Mouse (Mus musculus) lung, postnatal 0 days (tissue): ENCODE measurements around the gene Anxa3. TPM values are rescaled to one million over a fixed set of nuclear protein-coding genes. Genes with fewer than 3 reads are reported as not detected.

ENCODE experiments used
- ATAC-seq: fragments of 200-750 bp; cut with Nextera tagmentation; 2 replicates; pipeline ENCODE4 v1.8.0; 2017; ENCODE audit warnings: moderate library complexity
- DNase-seq: peaks from one replicate; pipeline ENCODE4 v3.0.0-alpha.2; 2016; ENCODE audit warnings: low spot score
- H3K27ac ChIP-seq: fragments of 300-500 bp; sonication (generic); 2 replicates; pipeline ENCODE4 v1.5.1; 2014; ENCODE audit warnings: antibody characterized with exemption, mild to moderate bottlenecking, low read length, mixed read lengths
- H3K27me3 ChIP-seq: fragments of 300-500 bp; sonication (generic); replicated peaks from 2 replicates; pipeline ENCODE4 v1.6.1; 2014; ENCODE audit warnings: low read length, mixed read lengths; ENCODE audit not compliant: insufficient read depth
- H3K36me3 ChIP-seq: fragments of 300-500 bp; sonication (generic); 2 replicates; pipeline ENCODE4 v1.6.1; 2014; ENCODE audit warnings: low read length, mixed read lengths; ENCODE audit not compliant: insufficient read depth
- H3K4me1 ChIP-seq: fragments of 300-500 bp; sonication (generic); 2 replicates; pipeline ENCODE4 v1.6.1; 2014; ENCODE audit warnings: antibody characterized with exemption, low read depth, low read length, mixed read lengths; ENCODE audit not compliant: insufficient read depth
- H3K4me2 ChIP-seq: fragments of 300-500 bp; sonication (generic); replicated peaks from 2 replicates; pipeline ENCODE4 v1.6.1; 2014; ENCODE audit warnings: low read depth, mild to moderate bottlenecking, low read length, moderate library complexity, mixed read lengths
- H3K4me3 ChIP-seq: fragments of 300-500 bp; sonication (generic); 2 replicates; pipeline ENCODE4 v1.5.1; 2014; ENCODE audit warnings: low read depth, low read length
- H3K9ac ChIP-seq: fragments of 300-500 bp; sonication (generic); replicated peaks from 2 replicates; pipeline ENCODE4 v1.6.1; 2014; ENCODE audit warnings: low read depth, mild to moderate bottlenecking
- H3K9me3 ChIP-seq: fragments of 300-500 bp; sonication (generic); 2 replicates; pipeline ENCODE4 v1.6.1; 2016; ENCODE audit warnings: low read length, mixed read lengths
- CTCF ChIP-seq: IDR thresholded peaks from 2 replicates; pipeline ENCODE4 v1.5.1; 2016; ENCODE audit warnings: antibody characterized with exemption, mild to moderate bottlenecking
- EP300 ChIP-seq: IDR thresholded peaks from 2 replicates; pipeline ENCODE4 v1.6.1; 2016; ENCODE audit warnings: antibody characterized with exemption, mild to moderate bottlenecking, control low read depth
- WGBS: fragments of 180-500 bp; shearing (Covaris S2); extraction: QIAGEN DNeasy Blood & Tissue Kit; methylation state at CpG from one replicate; pipeline ENCODE4 v1.1.7; 2014; 5-methylcytosine and 5-hydroxymethylcytosine counted together
- polyA plus RNA-seq: library from polyadenylated mRNA; unstranded; fragments of >200 nt; fragmentation: Nextera tagmentation; extraction: Ambion mirVana; gene quantifications from 2 replicates; pipeline ENCODE4 v1.2.1, GENCODE M21; 2015

Anxa3 gene
- polyA plus RNA-seq, 1 experiment from 2014 or later = 436 TPM

- H3K9ac ChIP-seq = no peak overlapping the region
- TF ChIP-seq EP300 = peak; percentile 14
- TF ChIP-seq CTCF = no peak
- no peak overlapping the region for H3K4me2 ChIP-seq
- 70% methylated on average over 14 of the region's 14 CpGs for WGBS
- DNase-seq = peak; percentile 57
- H3K9me3 ChIP-seq = no peaks in the 10 kb centered on the region
- peak overlapping the region; percentile 55 for H3K27ac ChIP-seq
- H3K27me3 ChIP-seq = no peaks in the 10 kb centered on the region
- no peak overlapping the region for H3K4me3 ChIP-seq
- ATAC-seq = peak; percentile 86
- H3K36me3 ChIP-seq = no peaks in the 10 kb centered on the region
- H3K4me1 ChIP-seq = no peaks in the 10 kb centered on the region
These were observed 9.4 kb upstream of the Anxa3 start for GRCm38 (mm10) chr5:96783506-96784288.

GRCm38 (mm10) chr5:96785096-96785495 is 8.0 kb upstream of the Anxa3 start:
- ATAC-seq (no peak), DNase-seq (no peak)
- Histone ChIP-seq H3K4me1 (no peaks in the 10 kb centered on the region), H3K27ac (no peak overlapping the region), H3K9ac (no peak overlapping the region), H3K36me3 (no peaks in the 10 kb centered on the region), H3K4me2 (no peak overlapping the region), H3K9me3 (no peaks in the 10 kb centered on the region), H3K27me3 (no peaks in the 10 kb centered on the region), H3K4me3 (no peak overlapping the region)
- WGBS = 86% methylated on average over 5 of the region's 5 CpGs
- TF ChIP-seq EP300 (no peak), CTCF (no peak)

- ATAC-seq = peak; percentile 56
- H3K4me1 ChIP-seq = peaks cover 9% of the 10 kb centered on the region; the same call in 1 of the 2 replicates
- no peak overlapping the region for H3K4me3 ChIP-seq
- WGBS = 31% methylated on average over 9 of the region's 9 CpGs
- peak; percentile 74 for DNase-seq
- peak; percentile 52; the same call in 1 of the 2 replicates for TF ChIP-seq EP300
- TF ChIP-seq CTCF = no peak
- no peaks in the 10 kb centered on the region for H3K36me3 ChIP-seq
- no peak overlapping the region for H3K9ac ChIP-seq
- H3K27me3 ChIP-seq = no peaks in the 10 kb centered on the region
- peak overlapping the region; percentile 69 for H3K4me2 ChIP-seq
- peak overlapping the region; percentile 98 for H3K27ac ChIP-seq
- no peaks in the 10 kb centered on the region for H3K9me3 ChIP-seq
These were observed 717 bp upstream of the Anxa3 start for GRCm38 (mm10) chr5:96792422-96792821.

GRCm38 (mm10) chr5:96793953-96794635 is 955 bp downstream of the Anxa3 start:
- WGBS = 13% methylated on average over 10 of the region's 10 CpGs
- ATAC-seq = peak; percentile 47
- H3K9ac ChIP-seq = peak overlapping the region; percentile 95

GRCm38 (mm10) chr5:96795752-96796151 is 2.6 kb downstream of the Anxa3 start:
- WGBS = 19% methylated on average over 1 of the region's 1 CpGs
- H3K27ac ChIP-seq = peak overlapping the region; percentile 98; the same call in 1 of the 2 replicates
- H3K4me2 ChIP-seq = peak overlapping the region; percentile 69; the same call in 1 of the 2 replicates
- TF ChIP-seq CTCF (no peak), EP300 (peak; percentile 99)
- H3K27me3 ChIP-seq = no peaks in the 10 kb centered on the region
- H3K4me1 ChIP-seq = peaks cover 9% of the 10 kb centered on the region; the same call in 1 of the 2 replicates
- peak; percentile 87 for DNase-seq
- no peak overlapping the region for H3K4me3 ChIP-seq
- H3K9me3 ChIP-seq = no peaks in the 10 kb centered on the region
- no peak overlapping the region for H3K9ac ChIP-seq
- H3K36me3 ChIP-seq = peaks cover 6% of the 10 kb centered on the region; the same call in 1 of the 2 replicates
- ATAC-seq = peak; percentile 30

More at GRCm38 (mm10) chr5:96793953-96794635, 955 bp downstream of the Anxa3 start:
- DNase-seq = peak; percentile 81
- Histone ChIP-seq H3K4me2 (peak overlapping the region; percentile 69), H3K4me1 (peaks cover 9% of the 10 kb centered on the region; the same call in 1 of the 2 replicates), H3K27me3 (no peaks in the 10 kb centered on the region), H3K27ac (peak overlapping the region; percentile 98), H3K4me3 (peak overlapping the region; percentile 68), H3K9me3 (no peaks in the 10 kb centered on the region), H3K36me3 (peaks cover 6% of the 10 kb centered on the region; the same call in 1 of the 2 replicates)
- peak; percentile 16; the same call in 1 of the 2 replicates for TF ChIP-seq EP300
- TF ChIP-seq CTCF = no peak

- peak overlapping the region; percentile 81; the same call in 1 of the 2 replicates for H3K27ac ChIP-seq
- H3K4me3 ChIP-seq = no peak overlapping the region
- no peak overlapping the region for H3K9ac ChIP-seq
- H3K4me2 ChIP-seq = no peak overlapping the region
- DNase-seq = peak; percentile 57
- ATAC-seq = peak; percentile 6; the same call in 1 of the 2 replicates
- H3K4me1 ChIP-seq = peaks cover 11% of the 10 kb centered on the region; the same call in 1 of the 2 replicates
- H3K36me3 ChIP-seq = peaks cover 6% of the 10 kb centered on the region; the same call in 1 of the 2 replicates
- 72% methylated on average over 6 of the region's 6 CpGs for WGBS
- TF ChIP-seq CTCF (no peak), EP300 (peak; percentile 84)
- no peaks in the 10 kb centered on the region for H3K27me3 ChIP-seq
- no peaks in the 10 kb centered on the region for H3K9me3 ChIP-seq
These were observed 4.3 kb downstream of the Anxa3 start for GRCm38 (mm10) chr5:96797465-96797864.
